Mouse (Mus musculus) leukemia stem cell, adult 10-12 weeks (primary cell): ENCODE data around the gene Gm20852. TPM values are rescaled to one million over a fixed set of nuclear protein-coding genes. Genes with fewer than 3 reads are reported as not detected.

Source experiments
- polyA plus RNA-seq: library from polyadenylated mRNA; stranded (reverse); fragments of >175 nt; gene quantifications from 2 replicates; pipeline ENCODE4 v1.2.3, GENCODE M21; 2012; ENCODE audit warnings: low replicate concordance

Gene Gm20852
- not detected in 2 replicates for polyA plus RNA-seq

DNA sequence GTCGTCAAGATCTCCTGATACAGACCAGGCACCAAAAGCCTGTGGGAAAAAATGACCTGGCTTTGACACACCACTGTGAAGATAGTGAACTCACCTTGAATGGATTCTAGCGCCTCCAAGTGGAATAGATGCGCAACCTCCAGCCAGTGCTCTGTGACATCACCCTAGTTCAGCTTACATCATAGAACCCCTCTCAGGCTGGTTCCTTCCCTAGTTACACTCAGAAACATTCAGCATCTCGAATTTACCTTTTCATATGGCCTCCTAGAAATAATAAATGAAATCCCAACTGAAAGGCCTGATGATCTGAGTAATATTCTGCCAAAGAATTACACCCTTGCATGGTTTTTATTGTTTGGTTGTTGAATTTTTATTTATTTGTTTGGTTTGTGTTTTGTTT lies at the start of gene Gm20852:
Gene Gm20852 (minus strand): TSS at position 101 of the 400 bp plus-strand sequence.

